Comparison of ENCODE assay signal across 8 mouse cellular contexts in the genomic region with DNA sequence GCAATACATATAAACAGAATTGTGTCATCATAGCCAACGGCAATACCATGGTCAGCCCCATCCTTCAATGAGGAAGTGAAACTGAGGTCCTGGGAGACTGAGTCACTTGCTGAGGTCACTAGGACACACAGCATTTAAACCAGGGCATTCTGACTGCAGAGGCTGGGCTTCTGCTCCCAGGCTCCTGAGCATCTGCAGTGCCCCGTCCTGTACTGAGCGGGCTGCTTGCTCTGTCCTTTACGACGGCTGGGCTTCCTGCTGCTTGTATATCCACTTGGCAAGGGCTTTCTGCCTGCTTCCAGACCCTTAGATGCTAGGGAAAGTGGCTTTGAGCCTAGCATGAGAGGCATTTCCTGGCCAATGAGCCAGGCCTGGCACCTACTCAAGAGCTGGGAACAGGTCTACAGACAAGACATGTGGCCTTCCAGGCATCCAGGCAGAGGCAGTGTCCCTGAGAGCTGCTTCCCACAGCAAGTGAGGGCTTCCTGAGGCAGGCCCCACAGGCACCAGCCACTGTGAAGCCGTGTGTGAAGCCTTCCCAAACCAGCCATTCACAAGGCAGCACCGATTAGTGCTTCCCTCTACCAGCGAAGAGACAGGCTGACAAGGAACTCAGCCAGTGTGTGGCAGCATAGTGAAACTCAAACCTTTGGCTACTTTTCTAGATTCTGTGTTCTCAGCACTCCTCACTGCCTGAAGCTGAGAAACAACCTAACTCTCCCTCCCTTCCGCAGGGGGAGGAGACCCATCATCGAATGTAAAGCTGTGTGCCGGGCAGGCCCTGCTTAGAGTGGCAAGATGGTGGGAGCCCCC. TPM values are rescaled to one million over a fixed set of nuclear protein-coding genes. Genes with fewer than 3 reads are reported as not detected.
DNase-seq lines count a peak whose midpoint lies in the region; ATAC-seq and TF ChIP-seq lines count a peak whose summit lies in the region.

No protein-coding gene starts in this region.

- no peak overlapping the region for H3K4me3 ChIP-seq in embryonic fibroblast, embryonic 13.5 days (ENCODE audit: insufficient read depth, low read length)
- H3K4me3 ChIP-seq in heart, embryonic 16.5 days (ENCODE audit: low read length) = no peak overlapping the region
- no peak overlapping the region for H3K4me3 ChIP-seq in lung, adult 2 months (replicated peaks; ENCODE audit: extremely low read depth, low read depth, low read length)

- DNase-seq in 416B (ENCODE audit: low read depth) = peak; percentile 86
- DNase-seq in brain, adult 2 months (ENCODE audit: low read depth, low spot score) = peak; percentile 84
- peak; percentile 76 for DNase-seq in kidney, postnatal 14 days
- DNase-seq in lung, adult 2 months = peak; percentile 65
- peak; percentile 52 for DNase-seq in ovary, postnatal 14 days (ENCODE audit: low spot score)
- no peak for DNase-seq in thymus, postnatal 36 days

- peak; percentile 3; the same call in 1 of the 2 replicates for TF ChIP-seq CTCF in embryonic fibroblast, embryonic 13.5 days (IDR thresholded peaks at IDR 0.05; ENCODE audit: borderline replicate concordance, insufficient read depth, low read length)
- TF ChIP-seq CTCF in lung, adult 2 months (IDR thresholded peaks at IDR 0.05; ENCODE audit: insufficient read depth, low read length) = no peak

- ATAC-seq in heart, embryonic 16.5 days (replicated peaks; ENCODE audit: extremely low read depth, insufficient read depth, low FRiP score) = peak; percentile 81

- peak overlapping the region; percentile 12 for H3K9ac ChIP-seq in heart, embryonic 16.5 days (ENCODE audit: low read length)

- H3K4me1 ChIP-seq in embryonic fibroblast, embryonic 13.5 days (ENCODE audit: control insufficient read depth, insufficient read depth, low read length) = peaks cover 17% of the 10 kb centered on the region
- H3K4me1 ChIP-seq in heart, embryonic 16.5 days (ENCODE audit: control insufficient read depth, insufficient read depth, low read length) = peaks cover 33% of the 10 kb centered on the region
- H3K4me1 ChIP-seq in lung, adult 2 months (ENCODE audit: control insufficient read depth, insufficient read depth, low read length) = peaks cover 22% of the 10 kb centered on the region

- 19% methylated on average over 11 of the region's 11 CpGs for WGBS in heart, embryonic 16.5 days
- WGBS in lung, adult 2 months = 17% methylated on average over 11 of the region's 11 CpGs

- no peaks in the 10 kb centered on the region for H3K27me3 ChIP-seq in heart, embryonic 16.5 days (ENCODE audit: control insufficient read depth, insufficient read depth, low read length)

- no peak overlapping the region for H3K4me2 ChIP-seq in heart, embryonic 16.5 days (ENCODE audit: low read depth, low read length)

- peaks cover 8% of the 10 kb centered on the region for H3K36me3 ChIP-seq in heart, embryonic 16.5 days (ENCODE audit: control insufficient read depth, insufficient read depth)

- TF ChIP-seq POLR2A in embryonic fibroblast, embryonic 13.5 days (IDR thresholded peaks at IDR 0.05; ENCODE audit: low read depth, low read length) = peak; percentile 16
- TF ChIP-seq POLR2A in lung, adult 2 months (IDR thresholded peaks at IDR 0.05; ENCODE audit: borderline replicate concordance, extremely low read depth, low read depth, low read length) = peak; percentile 30; the same call in 1 of the 2 replicates

- peak overlapping the region; percentile 92 for H3K27ac ChIP-seq in embryonic fibroblast, embryonic 13.5 days (ENCODE audit: insufficient read depth, low read length)
- H3K27ac ChIP-seq in heart, embryonic 16.5 days (ENCODE audit: low read length) = peak overlapping the region; percentile 91

- no peaks in the 10 kb centered on the region for H3K9me3 ChIP-seq in heart, embryonic 16.5 days (replicated peaks; ENCODE audit: control insufficient read depth, low read length)

RNA-seq across cellular contexts. Expression of gene Prkcd, which starts 32.5 kb away (rescaled TPM):
- polyA plus RNA-seq in embryonic fibroblast, embryonic 13.5 days (2011; ENCODE audit: insufficient read length, low read depth, missing spikeins) = 56.9 and 60.5 TPM in 2 replicates
- 40.7 and 42.7 TPM in 2 replicates for polyA plus RNA-seq in heart, embryonic 16.5 days (2015; fragmentation: Nextera tagmentation; extraction: Ambion mirVana)
- 111 and 134 TPM in 2 replicates for polyA plus RNA-seq in lung, adult 2 months (2012; rRNA removed)

RNA-seq across cellular contexts. Expression of gene Tkt, which starts 45.3 kb away (rescaled TPM):
- 288 and 417 TPM in 2 replicates for polyA plus RNA-seq in embryonic fibroblast, embryonic 13.5 days (2011; ENCODE audit: insufficient read length, low read depth, missing spikeins)
- 93.9 and 96.3 TPM in 2 replicates for polyA plus RNA-seq in heart, embryonic 16.5 days (2015; fragmentation: Nextera tagmentation; extraction: Ambion mirVana)
- polyA plus RNA-seq in lung, adult 2 months (2012; rRNA removed) = 223 and 271 TPM in 2 replicates

Comparison
In these comparisons a context has a peak if more than half of its experiments do, and no peak if none do; other contexts are left out.
1. DNase-seq: peak in 416B (single experiment), brain, adult 2 months (single experiment), kidney, postnatal 14 days (single experiment), lung, adult 2 months (single experiment) and ovary, postnatal 14 days (single experiment); none in thymus, postnatal 36 days (0 of 2).